Mouse (Mus musculus) embryonic facial prominence, embryonic 13.5 days (tissue): Measurements from ENCODE around the gene Plcd3. TPM values are rescaled to one million over a fixed set of nuclear protein-coding genes. Genes with fewer than 3 reads are reported as not detected.

ENCODE experiments used
- ATAC-seq: fragments of 200-750 bp; cut with Nextera tagmentation; 2 replicates; pipeline ENCODE4 v1.8.0; 2017; ENCODE audit warnings: low read depth; ENCODE audit not compliant: insufficient number of reproducible peaks, insufficient read depth, low FRiP score, low TSS enrichment
- H3K27ac ChIP-seq: fragments of 300-500 bp; sonication (generic); 2 replicates; pipeline ENCODE4 v1.5.1; 2015; ENCODE audit warnings: moderate library complexity, mild to moderate bottlenecking, inconsistent platforms
- H3K27me3 ChIP-seq: fragments of 300-500 bp; sonication (generic); 2 replicates; pipeline ENCODE4 v1.6.1; 2015; ENCODE audit warnings: mild to moderate bottlenecking, inconsistent platforms
- H3K36me3 ChIP-seq: fragments of 300-500 bp; sonication (generic); 2 replicates; pipeline ENCODE4 v1.6.1; 2015; ENCODE audit warnings: mild to moderate bottlenecking, inconsistent platforms
- H3K4me1 ChIP-seq: fragments of 300-500 bp; sonication (generic); 2 replicates; pipeline ENCODE4 v1.6.1; 2015; ENCODE audit warnings: inconsistent platforms
- H3K4me2 ChIP-seq: fragments of 300-500 bp; sonication (generic); 2 replicates; pipeline ENCODE4 v1.6.1; 2015; ENCODE audit warnings: moderate library complexity, mild to moderate bottlenecking, inconsistent platforms
- H3K4me3 ChIP-seq: fragments of 300-500 bp; sonication (generic); 2 replicates; pipeline ENCODE4 v1.5.1; 2015; ENCODE audit warnings: mild to moderate bottlenecking, inconsistent platforms
- H3K9ac ChIP-seq: fragments of 300-500 bp; sonication (generic); 2 replicates; pipeline ENCODE4 v1.6.1; 2015; ENCODE audit warnings: mild to moderate bottlenecking, inconsistent platforms
- H3K9me3 ChIP-seq: fragments of 300-500 bp; sonication (generic); 2 replicates; pipeline ENCODE4 v1.6.1; 2016; ENCODE audit warnings: inconsistent platforms
- WGBS: fragments of 180-500 bp; shearing (Covaris S2); methylation state at CpG from one replicate; pipeline ENCODE4 v1.1.7; 2015; ENCODE audit warnings: mixed read lengths; 5-methylcytosine and 5-hydroxymethylcytosine counted together
- polyA plus RNA-seq: library from polyadenylated mRNA; unstranded; fragments of >200 nt; fragmentation: Nextera tagmentation; extraction: Ambion mirVana; gene quantifications from 2 replicates; pipeline ENCODE4 v1.2.1, GENCODE M21; 2015

Plcd3 gene
- polyA plus RNA-seq, 1 experiment from 2014 or later, result 7.2 TPM

GRCm38 (mm10) chr11:103027570-103028175 is 73.8 kb downstream of the Plcd3 start:
- Histone ChIP-seq H3K4me2 (peak overlapping the region; percentile 69), H3K4me1 (peaks cover 31% of the 10 kb centered on the region), H3K4me3 (peak overlapping the region; percentile 65), H3K27ac (peak overlapping the region; percentile 76; the same call in 1 of the 2 replicates), H3K36me3 (peaks cover 24% of the 10 kb centered on the region), H3K27me3 (no peaks in the 10 kb centered on the region), H3K9ac (peak overlapping the region; percentile 80), H3K9me3 (no peaks in the 10 kb centered on the region)
- no peak for ATAC-seq
- 13% methylated on average over 8 of the region's 8 CpGs for WGBS

- Histone ChIP-seq H3K9me3 (no peaks in the 10 kb centered on the region), H3K4me3 (peak overlapping the region; percentile 65), H3K27ac (no peak overlapping the region), H3K9ac (no peak overlapping the region), H3K4me1 (peaks cover 31% of the 10 kb centered on the region), H3K4me2 (peak overlapping the region; percentile 69), H3K36me3 (peaks cover 20% of the 10 kb centered on the region), H3K27me3 (no peaks in the 10 kb centered on the region)
- ATAC-seq, result no peak
- whole genome bisulfite sequencing, result 90% methylated on average over 3 of the region's 3 CpGs
Measured at GRCm38 (mm10) chr11:103026901-103027300, 74.6 kb downstream of the Plcd3 start.

- no peaks in the 10 kb centered on the region for H3K27me3 ChIP-seq
- H3K36me3 ChIP-seq, result peaks cover 20% of the 10 kb centered on the region
- H3K27ac ChIP-seq, result no peak overlapping the region
- WGBS, result 91% methylated on average over 3 of the region's 3 CpGs
- H3K4me1 ChIP-seq, result peaks cover 24% of the 10 kb centered on the region
- no peaks in the 10 kb centered on the region for H3K9me3 ChIP-seq
- no peak overlapping the region for H3K4me3 ChIP-seq
- no peak for ATAC-seq
- no peak overlapping the region for H3K4me2 ChIP-seq
- no peak overlapping the region for H3K9ac ChIP-seq
Measured at GRCm38 (mm10) chr11:103023974-103024373, 77.5 kb downstream of the Plcd3 start.

GRCm38 (mm10) chr11:103020713-103021335 is 80.6 kb downstream of the Plcd3 start:
- no peaks in the 10 kb centered on the region for H3K9me3 ChIP-seq
- ATAC-seq, result no peak
- H3K4me2 ChIP-seq, result no peak overlapping the region
- peaks cover 16% of the 10 kb centered on the region for H3K36me3 ChIP-seq
- WGBS, result 74% methylated on average over 3 of the region's 3 CpGs
- H3K27ac ChIP-seq, result no peak overlapping the region
- H3K4me1 ChIP-seq, result peaks cover 17% of the 10 kb centered on the region
- no peaks in the 10 kb centered on the region for H3K27me3 ChIP-seq
- no peak overlapping the region for H3K4me3 ChIP-seq
- H3K9ac ChIP-seq, result no peak overlapping the region

Other genes with a start within 250 kb of the Plcd3 start
- 189 and 196 TPM in 2 replicates for gene Eftud2, start 220.7 kb downstream of the Plcd3 start, polyA plus RNA-seq
- 0.79 and 1.2 TPM in 2 replicates for gene Ccdc103, start 220.5 kb downstream of the Plcd3 start, polyA plus RNA-seq
- gene Fam187a, start 216.5 kb downstream of the Plcd3 start, polyA plus RNA-seq, result not detected in 2 replicates
- 0.10 and 0.39 TPM in 2 replicates for gene Gfap, start 200.7 kb downstream of the Plcd3 start, polyA plus RNA-seq
- 11.0 and 12.8 TPM in 2 replicates for gene Kif18b, start 176.5 kb downstream of the Plcd3 start, polyA plus RNA-seq
- 3.4 TPM in 2 replicates for gene C1ql1, start 155.0 kb downstream of the Plcd3 start, polyA plus RNA-seq
- gene Nmt1, start 73.5 kb downstream of the Plcd3 start, polyA plus RNA-seq, result 67.8 and 68.5 TPM in 2 replicates
- gene Dcakd, start 73.3 kb downstream of the Plcd3 start, polyA plus RNA-seq, result 189 and 192 TPM in 2 replicates
- 16.6 and 17.4 TPM in 2 replicates for gene Acbd4, start within 50 bp of the Plcd3 start, polyA plus RNA-seq
- gene Hexim1, start 14.6 kb upstream of the Plcd3 start, polyA plus RNA-seq, result 5.2 and 6.9 TPM in 2 replicates
- gene Hexim2, start 30.8 kb upstream of the Plcd3 start, polyA plus RNA-seq, result 15.0 and 16.2 TPM in 2 replicates
- gene Fmnl1, start 69.4 kb upstream of the Plcd3 start, polyA plus RNA-seq, result 1.7 and 2.4 TPM in 2 replicates
- 1.4 and 2.2 TPM in 2 replicates for gene 1700023F06Rik, start 106.9 kb upstream of the Plcd3 start, polyA plus RNA-seq
- not detected in 2 replicates for gene Spata32, start 116.8 kb upstream of the Plcd3 start, polyA plus RNA-seq
- 4.4 and 5.5 TPM in 2 replicates for gene Map3k14, start 165.8 kb upstream of the Plcd3 start, polyA plus RNA-seq